Mouse (Mus musculus): ENCODE results near the gene 4930432M17Rik.

DNA sequence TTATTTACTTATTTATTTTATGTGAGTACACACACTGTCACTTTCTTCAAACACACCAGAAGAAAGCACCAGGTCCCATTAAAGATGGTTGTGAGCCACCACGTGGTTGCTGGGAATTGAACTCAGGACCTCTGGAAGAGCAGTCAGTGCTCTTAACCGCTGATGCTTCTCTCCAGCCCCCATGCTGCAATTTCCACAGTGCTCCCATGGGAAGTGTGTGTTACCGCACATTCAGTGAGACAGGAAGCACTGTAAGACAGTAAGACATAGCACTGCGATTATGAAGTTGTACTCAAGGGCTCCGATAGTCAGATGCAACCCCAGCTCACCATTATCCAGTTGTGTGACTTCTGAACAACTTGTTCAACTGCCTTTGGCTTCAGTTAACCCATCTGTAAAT lies 45.9 kb downstream of the 4930432M17Rik start:
- no peak for TF ChIP-seq POLR2A (IDR thresholded peaks at IDR 0.05; ENCODE audit: low read depth, low read length)
- no peak for TF ChIP-seq CTCF (conservative IDR thresholded peaks at IDR 0.05; ENCODE audit: insufficient read depth, insufficient read length, low read depth, low read length)
